Mouse (Mus musculus) neural tube, embryonic 15.5 days (tissue): ENCODE measurements around the gene Tsku. TPM values are rescaled to one million over a fixed set of nuclear protein-coding genes. Genes with fewer than 3 reads are reported as not detected.

Experiments used
- polyA plus RNA-seq: library from polyadenylated mRNA; unstranded; fragments of >200 nt; fragmentation: Nextera tagmentation; extraction: Ambion mirVana; gene quantifications from 2 replicates; pipeline ENCODE4 v1.2.1, GENCODE M21; 2015

Gene Tsku
- polyA plus RNA-seq, 1 experiment from 2014 or later: 7.1 TPM

Other genes starting within 250 kb of the Tsku start
- 14.4 and 16.0 TPM in 2 replicates for gene Myo7a, start 241.8 kb downstream of the Tsku start, polyA plus RNA-seq
- 0.81 and 0.91 TPM in 2 replicates for gene Omp, start 215.8 kb downstream of the Tsku start, polyA plus RNA-seq
- 23.6 and 29.4 TPM in 2 replicates for gene Capn5, start 183.1 kb downstream of the Tsku start, polyA plus RNA-seq
- gene B3gnt6, start 161.8 kb downstream of the Tsku start, polyA plus RNA-seq: 0.49 and 0.77 TPM in 2 replicates
- 28.3 and 28.4 TPM in 2 replicates for gene Acer3, start 40.1 kb downstream of the Tsku start, polyA plus RNA-seq
- gene Gucy2d, start 79.1 kb upstream of the Tsku start, polyA plus RNA-seq: 0.28 and 0.37 TPM in 2 replicates
- gene Lrrc32, start 128.0 kb upstream of the Tsku start, polyA plus RNA-seq: 3.1 and 5.5 TPM in 2 replicates